Mouse (Mus musculus) stomach, postnatal 0 days (tissue): Measurements from ENCODE around the gene Cipc. TPM values are rescaled to one million over a fixed set of nuclear protein-coding genes. Genes with fewer than 3 reads are reported as not detected.
A peak's percentile ranks its signal among the peaks of the same experiment; 100 is the strongest.

Experiments used
- ATAC-seq: fragments of 200-750 bp; cut with Nextera tagmentation; 2 replicates; pipeline ENCODE4 v1.8.0; 2017; ENCODE audit not compliant: low FRiP score, low TSS enrichment
- DNase-seq: peaks from one replicate; pipeline ENCODE4 v3.0.0-alpha.2; 2016; ENCODE audit warnings: low spot score
- H3K27ac ChIP-seq: fragments of 300-500 bp; sonication (generic); replicated peaks from 2 replicates; pipeline ENCODE4 v1.5.1; 2014; ENCODE audit warnings: mild to moderate bottlenecking, control low read depth
- H3K27me3 ChIP-seq: fragments of 300-500 bp; sonication (generic); 2 replicates; pipeline ENCODE4 v1.6.1; 2014; ENCODE audit warnings: low read length; ENCODE audit not compliant: control insufficient read depth, insufficient read depth
- H3K36me3 ChIP-seq: fragments of 300-500 bp; sonication (generic); 2 replicates; pipeline ENCODE4 v1.6.1; 2014; ENCODE audit warnings: low read length, mixed read lengths; ENCODE audit not compliant: control insufficient read depth, insufficient read depth
- H3K4me1 ChIP-seq: fragments of 300-500 bp; sonication (generic); replicated peaks from 2 replicates; pipeline ENCODE4 v1.6.1; 2014; ENCODE audit warnings: antibody characterized with exemption; ENCODE audit not compliant: control insufficient read depth, insufficient read depth
- H3K4me2 ChIP-seq: fragments of 300-500 bp; sonication (generic); replicated peaks from 2 replicates; pipeline ENCODE4 v1.6.1; 2014; ENCODE audit warnings: low read depth, mild to moderate bottlenecking, control low read depth, moderate library complexity
- H3K4me3 ChIP-seq: fragments of 300-500 bp; sonication (generic); 2 replicates; pipeline ENCODE4 v1.5.1; 2014; ENCODE audit warnings: low read depth, low read length, control low read depth
- H3K9ac ChIP-seq: fragments of 300-500 bp; sonication (generic); 2 replicates; pipeline ENCODE4 v1.6.1; 2014; ENCODE audit warnings: mild to moderate bottlenecking, low read length, control low read depth, mixed read lengths
- H3K9me3 ChIP-seq: fragments of 300-500 bp; sonication (generic); 2 replicates; pipeline ENCODE4 v1.6.1; 2016; ENCODE audit warnings: low read length; ENCODE audit not compliant: control insufficient read depth
- CTCF ChIP-seq: IDR thresholded peaks from 2 replicates; pipeline ENCODE4 v1.5.1; 2016; ENCODE audit warnings: antibody characterized with exemption, low read depth, mild to moderate bottlenecking, moderate library complexity
- EP300 ChIP-seq: optimal IDR thresholded peaks from 2 replicates; pipeline ENCODE3; 2016; ENCODE audit warnings: antibody characterized with exemption
- WGBS: fragments of 180-500 bp; shearing (Covaris S2); extraction: QIAGEN DNeasy Blood & Tissue Kit; methylation state at CpG from one replicate; pipeline ENCODE4 v1.1.7; 2014; 5-methylcytosine and 5-hydroxymethylcytosine counted together
- polyA plus RNA-seq: library from polyadenylated mRNA; unstranded; fragments of >200 nt; fragmentation: Nextera tagmentation; extraction: Ambion mirVana; gene quantifications from 2 replicates; pipeline ENCODE4 v1.2.1, GENCODE M21; 2015

Gene Cipc
- polyA plus RNA-seq, 1 experiment from 2014 or later, result 10.1 TPM

DNA sequence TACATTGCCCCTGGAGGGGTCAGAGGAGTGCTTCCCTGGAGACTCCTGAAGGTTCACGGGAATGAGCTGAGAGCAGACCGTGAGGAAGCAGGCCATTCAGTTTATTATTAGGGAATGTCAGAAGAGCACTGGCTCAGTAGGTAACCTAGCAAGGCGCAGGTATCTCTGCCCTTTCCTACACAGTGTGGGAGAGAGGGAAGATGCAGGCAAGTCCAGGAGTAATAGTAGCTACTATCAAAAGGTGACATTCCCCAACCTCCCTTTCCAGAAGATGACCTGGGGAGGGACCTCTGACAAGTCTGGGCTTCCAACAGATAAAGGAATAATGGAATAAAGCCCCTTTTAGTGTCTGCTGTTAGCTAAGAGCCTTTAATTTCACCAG, 22.4 kb downstream of the Cipc start:
- ATAC-seq (no peak), DNase-seq (no peak)
- H3K4me1 ChIP-seq, result 0 out of 2 replicates have a peak, but pooled peaks cover 3% of the 10 kb centered on the region
- 71% methylated on average over 3 of the region's 3 CpGs for WGBS
- H3K27ac ChIP-seq, result no peak overlapping the region
- no peak overlapping the region for H3K4me3 ChIP-seq
- no peaks in the 10 kb centered on the region for H3K36me3 ChIP-seq
- H3K9ac ChIP-seq, result no peak overlapping the region
- no peak for TF ChIP-seq EP300
- no peak for TF ChIP-seq CTCF
- H3K4me2 ChIP-seq, result no peak overlapping the region
- H3K9me3 ChIP-seq, result no peaks in the 10 kb centered on the region
- H3K27me3 ChIP-seq, result no peaks in the 10 kb centered on the region

DNA sequence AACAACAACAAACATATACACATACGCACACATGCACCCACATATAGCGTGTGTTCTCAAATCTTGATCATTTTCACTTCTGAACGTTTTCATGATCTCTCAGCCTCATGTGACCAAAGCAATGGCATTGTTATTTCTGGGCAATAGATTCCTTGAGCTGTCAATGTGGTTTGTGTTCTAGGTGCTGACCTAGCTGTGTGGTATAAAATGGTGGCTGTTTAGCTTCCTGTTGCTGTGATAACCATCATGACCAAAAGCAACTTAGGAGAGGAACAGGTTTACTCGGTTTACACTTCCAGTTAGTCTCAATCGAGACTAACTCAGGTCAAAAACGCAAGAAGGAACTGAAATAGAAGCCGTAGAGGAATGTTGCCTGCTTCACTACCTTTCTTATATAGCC, 24.2 kb downstream of the Cipc start:
- H3K9ac ChIP-seq, result no peak overlapping the region
- H3K36me3 ChIP-seq, result no peaks in the 10 kb centered on the region
- no peak for ATAC-seq
- no peak overlapping the region for H3K4me3 ChIP-seq
- H3K4me2 ChIP-seq, result no peak overlapping the region
- no peak for DNase-seq
- no peaks in the 10 kb centered on the region for H3K9me3 ChIP-seq
- no peak for TF ChIP-seq EP300
- TF ChIP-seq CTCF, result no peak
- H3K27ac ChIP-seq, result no peak overlapping the region
- 89% methylated on average over 7 of the region's 7 CpGs for WGBS
- 0 out of 2 replicates have a peak, but pooled peaks cover 3% of the 10 kb centered on the region for H3K4me1 ChIP-seq
- no peaks in the 10 kb centered on the region for H3K27me3 ChIP-seq

DNA sequence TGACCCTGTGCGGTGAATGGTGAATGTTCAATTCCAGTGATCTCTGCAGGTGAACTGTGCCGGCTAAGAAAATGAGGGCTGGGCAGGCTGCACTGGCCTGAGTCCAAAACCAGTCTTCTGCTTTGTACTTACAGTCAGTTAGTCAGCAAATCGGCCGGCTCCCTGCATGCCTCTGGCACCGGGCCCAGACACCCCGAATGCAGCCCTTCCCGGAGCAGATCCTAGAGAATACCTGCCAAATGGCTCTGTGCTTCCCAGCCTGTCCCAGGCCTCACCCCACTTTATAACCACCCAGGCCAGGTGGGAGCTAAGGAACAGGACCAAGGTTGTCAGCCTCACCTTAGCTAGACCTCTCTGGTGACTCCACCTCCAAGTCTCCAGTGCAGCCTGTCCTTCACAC, 26.4 kb downstream of the Cipc start:
- H3K27ac ChIP-seq, result peak overlapping the region; percentile 46
- H3K4me1 ChIP-seq, result 0 out of 2 replicates have a peak, but pooled peaks cover 3% of the 10 kb centered on the region
- 9% methylated on average over 7 of the region's 7 CpGs for WGBS
- H3K27me3 ChIP-seq, result no peaks in the 10 kb centered on the region
- H3K36me3 ChIP-seq, result no peaks in the 10 kb centered on the region
- ATAC-seq (peak; percentile 64), DNase-seq (peak; percentile 83)
- H3K4me3 ChIP-seq, result no peak overlapping the region
- TF ChIP-seq CTCF (no peak), EP300 (no peak)
- H3K9me3 ChIP-seq, result no peaks in the 10 kb centered on the region
- H3K9ac ChIP-seq, result no peak overlapping the region
- no peak overlapping the region for H3K4me2 ChIP-seq

DNA sequence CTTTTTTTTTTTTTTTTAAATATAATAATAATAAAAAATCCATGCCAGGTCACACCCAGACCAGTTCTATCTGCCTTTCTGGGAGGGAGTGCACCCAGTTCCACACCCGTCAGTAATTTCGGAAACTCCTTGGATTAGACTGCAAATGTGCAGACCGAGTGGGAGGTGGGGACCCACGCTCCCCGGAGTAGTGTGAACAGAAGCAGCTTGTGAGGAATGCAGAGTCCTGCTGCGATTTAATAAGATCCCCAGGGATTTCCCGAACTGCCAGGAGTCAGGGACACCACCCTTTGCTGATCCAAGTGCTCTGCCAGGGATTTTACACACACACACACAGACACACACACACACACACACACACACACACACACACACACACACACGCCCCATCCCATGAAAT, 26.9 kb downstream of the Cipc start:
- H3K4me1 ChIP-seq, result 0 out of 2 replicates have a peak, but pooled peaks cover 3% of the 10 kb centered on the region
- H3K9ac ChIP-seq, result no peak overlapping the region
- H3K9me3 ChIP-seq, result no peaks in the 10 kb centered on the region
- no peak overlapping the region for H3K4me3 ChIP-seq
- H3K36me3 ChIP-seq, result no peaks in the 10 kb centered on the region
- no peaks in the 10 kb centered on the region for H3K27me3 ChIP-seq
- TF ChIP-seq EP300 (no peak), CTCF (no peak)
- no peak overlapping the region; the same call in 1 of the 2 replicates for H3K27ac ChIP-seq
- DNase-seq (no peak), ATAC-seq (peak; percentile 16; the same call in 1 of the 2 replicates)
- 23% methylated on average over 8 of the region's 8 CpGs for WGBS
- H3K4me2 ChIP-seq, result no peak overlapping the region

DNA sequence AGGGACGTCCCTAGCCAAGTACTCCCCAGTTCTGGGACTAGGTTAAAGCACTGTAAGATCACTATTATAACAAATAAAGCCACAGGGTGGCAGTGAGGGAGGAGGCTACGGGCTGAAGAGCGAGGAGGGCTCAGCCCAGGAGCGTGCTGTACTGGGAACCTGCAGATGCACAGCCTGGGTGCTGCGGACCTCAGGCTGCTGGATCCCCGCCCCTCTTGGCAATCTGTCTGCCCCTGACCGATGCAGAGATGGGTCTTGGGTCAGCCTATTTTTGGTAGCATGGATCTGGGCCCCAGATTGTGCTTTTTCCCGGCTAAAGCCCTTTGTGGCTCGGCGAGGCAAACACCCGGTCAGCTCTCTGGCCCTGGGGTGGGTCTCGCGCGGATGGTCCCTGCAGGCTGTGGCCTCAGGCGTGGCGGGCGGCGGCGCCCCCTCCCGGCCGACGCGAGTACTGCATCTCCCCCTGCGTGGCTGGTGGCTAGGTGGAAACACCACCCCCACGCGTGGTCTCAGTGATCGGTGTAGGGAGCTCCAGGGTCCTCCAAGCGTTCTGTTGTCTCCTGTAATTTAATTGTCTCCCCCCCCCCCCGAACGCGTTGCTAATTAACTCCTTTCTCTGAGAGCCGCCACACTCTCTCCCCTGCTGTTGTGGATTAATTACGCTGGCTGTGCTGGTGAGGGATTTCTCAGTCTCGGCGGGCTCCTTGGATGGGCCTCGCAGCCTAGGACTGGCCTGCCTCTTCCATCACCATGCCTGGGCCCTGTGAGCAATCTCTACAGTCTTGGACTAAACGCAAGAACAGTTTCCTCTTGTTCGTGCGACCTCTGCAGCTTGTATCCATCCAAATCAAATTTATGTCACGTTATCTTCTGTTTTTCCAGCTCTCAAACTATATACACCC, 27.8 kb downstream of the Cipc start:
- no peaks in the 10 kb centered on the region for H3K27me3 ChIP-seq
- H3K36me3 ChIP-seq, result no peaks in the 10 kb centered on the region
- WGBS, result 10% methylated on average over 36 of the region's 40 CpGs
- H3K27ac ChIP-seq, result peak overlapping the region; percentile 65
- DNase-seq (peak; percentile 78), ATAC-seq (peak; percentile 50)
- H3K4me2 ChIP-seq, result peak overlapping the region; percentile 57
- 0 out of 2 replicates have a peak, but pooled peaks cover 3% of the 10 kb centered on the region for H3K4me1 ChIP-seq
- TF ChIP-seq CTCF (peak; percentile 90), EP300 (no peak)
- peak overlapping the region; percentile 25 for H3K4me3 ChIP-seq
- no peaks in the 10 kb centered on the region for H3K9me3 ChIP-seq
- H3K9ac ChIP-seq, result peak overlapping the region; percentile 41; the same call in 1 of the 2 replicates

DNA sequence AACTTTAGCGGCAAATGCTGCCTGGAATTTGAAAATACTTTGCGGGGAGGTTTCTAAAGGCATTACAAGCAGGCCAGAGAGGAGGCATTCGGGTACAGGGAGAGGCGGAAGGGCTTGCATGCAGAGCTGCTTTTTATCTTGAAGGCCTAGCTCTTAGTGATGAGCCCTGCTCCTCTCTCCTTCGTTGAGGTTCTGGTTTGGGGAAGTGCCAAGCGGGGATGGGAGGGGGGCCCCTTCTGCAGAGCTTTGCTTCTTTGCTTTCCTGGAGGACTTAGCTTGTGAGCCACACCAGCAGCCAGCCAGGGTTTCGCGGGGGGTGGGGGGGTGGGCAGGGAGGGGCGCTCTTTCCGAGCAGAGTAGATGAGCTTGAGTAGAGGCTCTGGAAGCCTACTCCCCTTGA, 28.9 kb downstream of the Cipc start:
- no peak overlapping the region for H3K4me3 ChIP-seq
- H3K36me3 ChIP-seq, result no peaks in the 10 kb centered on the region
- no peak overlapping the region for H3K27ac ChIP-seq
- no peak for TF ChIP-seq EP300
- no peak for TF ChIP-seq CTCF
- no peak overlapping the region for H3K4me2 ChIP-seq
- no peak for DNase-seq
- H3K27me3 ChIP-seq, result no peaks in the 10 kb centered on the region
- no peak overlapping the region for H3K9ac ChIP-seq
- H3K9me3 ChIP-seq, result no peaks in the 10 kb centered on the region
- WGBS, result 54% methylated on average over 10 of the region's 10 CpGs
- ATAC-seq, result no peak
- H3K4me1 ChIP-seq, result 0 out of 2 replicates have a peak, but pooled peaks cover 3% of the 10 kb centered on the region
